Mouse (Mus musculus) ES-Bruce4 (cell line): ENCODE measurements around the gene AC124502.3.

ENCODE experiments used
- CTCF ChIP-seq: IDR thresholded peaks from one replicate; pipeline ENCODE4 v1.8.1; 2011; ENCODE audit warnings: low read depth, low read length
- EP300 ChIP-seq: IDR thresholded peaks from 2 replicates; pipeline ENCODE4 v1.6.1; 2011; ENCODE audit warnings: low read depth, low read length; ENCODE audit not compliant: insufficient read depth
- POLR2A ChIP-seq: IDR thresholded peaks from one replicate; pipeline ENCODE4 v1.8.1; 2011; ENCODE audit warnings: low read length; ENCODE audit not compliant: insufficient read depth

DNA sequence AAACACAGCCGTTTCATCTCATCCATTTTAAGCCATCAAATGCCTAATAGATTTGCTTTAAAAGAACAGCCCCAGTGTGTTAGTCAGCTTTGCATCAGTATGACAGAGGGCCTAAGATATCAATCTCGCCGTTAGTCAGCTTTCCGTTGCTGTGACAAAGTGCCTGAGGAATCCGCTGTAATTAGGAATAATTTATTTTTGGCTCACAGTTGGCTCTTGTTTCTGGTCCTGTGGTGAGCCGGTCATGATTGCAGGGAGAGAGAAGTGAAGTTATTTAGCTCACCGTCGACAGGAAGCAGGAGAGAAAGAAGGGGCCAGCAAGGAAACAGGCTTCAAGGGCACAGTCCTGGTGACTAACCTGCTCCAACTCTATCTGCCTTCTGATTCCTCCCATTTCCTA lies 25.6 kb upstream of the AC124502.3 start:
- no peak for TF ChIP-seq CTCF
- no peak for TF ChIP-seq POLR2A
- TF ChIP-seq EP300, result no peak
